In genomic region chr2:8415917-8416316, GRCm38 (mm10) we compare ENCODE assay signal across 24 mouse cellular contexts.
DNase-seq lines count a peak whose midpoint lies in the region; ATAC-seq and TF ChIP-seq lines count a peak whose summit lies in the region.
"Had no signal": no experiment of that assay in that cellular context is flagged by ENCODE, and none has a peak within 500 bp of the region (broad histone marks: within the 10 kb centered on the region; RNA-seq: fewer than 3 reads in every experiment).

No protein-coding gene starts in this region.

- intact Hi-C loops in heart, postnatal 36 days (cut with DNase I): no loop called here

- no peaks in the 10 kb centered on the region for H3K36me3 ChIP-seq in kidney, postnatal 0 days (ENCODE audit: insufficient read depth, low read length)
- no peaks in the 10 kb centered on the region for H3K36me3 ChIP-seq in lung, postnatal 0 days (ENCODE audit: insufficient read depth, low read length)
- H3K36me3 ChIP-seq: forebrain, embryonic 12.5 days; G1E; hindbrain, embryonic 12.5 days had no signal

- WGBS in kidney, postnatal 0 days: 54% methylated on average over 3 of the region's 3 CpGs
- WGBS in lung, postnatal 0 days: 24% methylated on average over 3 of the region's 3 CpGs

- H3K9ac ChIP-seq in kidney, postnatal 0 days (ENCODE audit: low read depth, low read length): no peak overlapping the region
- H3K9ac ChIP-seq in lung, postnatal 0 days (replicated peaks; ENCODE audit: low read depth): no peak overlapping the region
- H3K9ac ChIP-seq: forebrain, embryonic 12.5 days; hindbrain, embryonic 12.5 days had no signal

- no peak overlapping the region for H3K27ac ChIP-seq in kidney, postnatal 0 days
- H3K27ac ChIP-seq in lung, postnatal 0 days (ENCODE audit: low read length): no peak overlapping the region
- H3K27ac ChIP-seq: forebrain, embryonic 12.5 days; hindbrain, embryonic 12.5 days had no signal

- no peak overlapping the region for H3K4me3 ChIP-seq in kidney, postnatal 0 days (replicated peaks; ENCODE audit: low read depth, low read length)
- no peak overlapping the region for H3K4me3 ChIP-seq in lung, postnatal 0 days (ENCODE audit: low read depth, low read length)
- H3K4me3 ChIP-seq: forebrain, embryonic 12.5 days; hindbrain, embryonic 12.5 days; megakaryocyte, embryonic 14.5 days; myocyte had no signal

- ATAC-seq in kidney, postnatal 0 days (replicated peaks; ENCODE audit: low FRiP score, low read depth): no peak
- peak; percentile 55; the same call in 1 of the 2 replicates for ATAC-seq in lung, postnatal 0 days
- no peak for ATAC-seq in activated CD4-positive, CD25-positive, alpha-beta regulatory T cell, adult 4 months

- H3K27me3 ChIP-seq in kidney, postnatal 0 days (ENCODE audit: insufficient read depth, low read length): no peaks in the 10 kb centered on the region
- H3K27me3 ChIP-seq in lung, postnatal 0 days (replicated peaks; ENCODE audit: insufficient read depth, low read length): no peaks in the 10 kb centered on the region
- H3K27me3 ChIP-seq: forebrain, embryonic 12.5 days; hindbrain, embryonic 12.5 days; megakaryocyte, embryonic 14.5 days had no signal

- peak; percentile 58 for TF ChIP-seq EP300 in lung, postnatal 0 days (IDR thresholded peaks at IDR 0.05)

- no peak for TF ChIP-seq CTCF in kidney, postnatal 0 days (IDR thresholded peaks at IDR 0.05; ENCODE audit: low read depth)
- no peak for TF ChIP-seq CTCF in lung, postnatal 0 days (IDR thresholded peaks at IDR 0.05)

- H3K4me1 ChIP-seq in kidney, postnatal 0 days (replicated peaks; ENCODE audit: insufficient read depth, low read length): no peaks in the 10 kb centered on the region
- no peaks in the 10 kb centered on the region for H3K4me1 ChIP-seq in lung, postnatal 0 days (ENCODE audit: insufficient read depth, low read depth, low read length)
- H3K4me1 ChIP-seq: forebrain, embryonic 12.5 days; hindbrain, embryonic 12.5 days; megakaryocyte, embryonic 14.5 days had no signal

- DNase-seq in heart, adult 18-20 months: peak; percentile 8 to 41
- DNase-seq in heart, postnatal 36 days: no peak
- DNase-seq in kidney, postnatal 0 days (ENCODE audit: low spot score): peak; percentile 83
- no peak for DNase-seq in kidney, postnatal 36 days
- DNase-seq in lung, postnatal 0 days (ENCODE audit: low spot score): peak; percentile 52
- no peak for DNase-seq in lung, adult 18-20 months
- DNase-seq in ovary, postnatal 10 days (ENCODE audit: low spot score): no peak
- DNase-seq: adrenal gland, postnatal 36 days; cerebellum, adult 11-12 months; cerebellum, postnatal 14 days; embryo, embryonic 11 days; kidney, adult 8-10 months; left cerebral cortex, postnatal 4 days; lung, adult 2 months; midbrain, embryonic 14.5 days; spleen, adult 18-20 months; thymus, adult 2 months had no signal

- no peaks in the 10 kb centered on the region for H3K9me3 ChIP-seq in kidney, postnatal 0 days (replicated peaks; ENCODE audit: low read length)
- no peaks in the 10 kb centered on the region for H3K9me3 ChIP-seq in lung, postnatal 0 days (ENCODE audit: low read length)
- H3K9me3 ChIP-seq: forebrain, embryonic 12.5 days; G1E; hindbrain, embryonic 12.5 days had no signal

- no peak overlapping the region for H3K4me2 ChIP-seq in kidney, postnatal 0 days (ENCODE audit: low read length)
- H3K4me2 ChIP-seq in lung, postnatal 0 days (replicated peaks; ENCODE audit: low read depth, low read length): no peak overlapping the region
- H3K4me2 ChIP-seq: forebrain, embryonic 12.5 days; hindbrain, embryonic 12.5 days; liver, embryonic 11.5 days had no signal

Comparison
In these comparisons a context has a peak if more than half of its experiments do, and no peak if none do; other contexts are left out.
1. DNase-seq: peak in heart, adult 18-20 months (2 of 2), kidney, postnatal 0 days (single experiment) and lung, postnatal 0 days (single experiment); none in heart, postnatal 36 days (0 of 2), kidney, postnatal 36 days (0 of 2), lung, adult 18-20 months (0 of 2) and ovary, postnatal 10 days (single experiment).